Mouse (Mus musculus) right cerebral cortex, postnatal 4 days (tissue): ENCODE measurements around the gene Chmp4b.

Experiments
- DNase-seq: peaks from one replicate; pipeline ENCODE4 v3.0.0-alpha.2; 2022

Gene Chmp4b

DNA sequence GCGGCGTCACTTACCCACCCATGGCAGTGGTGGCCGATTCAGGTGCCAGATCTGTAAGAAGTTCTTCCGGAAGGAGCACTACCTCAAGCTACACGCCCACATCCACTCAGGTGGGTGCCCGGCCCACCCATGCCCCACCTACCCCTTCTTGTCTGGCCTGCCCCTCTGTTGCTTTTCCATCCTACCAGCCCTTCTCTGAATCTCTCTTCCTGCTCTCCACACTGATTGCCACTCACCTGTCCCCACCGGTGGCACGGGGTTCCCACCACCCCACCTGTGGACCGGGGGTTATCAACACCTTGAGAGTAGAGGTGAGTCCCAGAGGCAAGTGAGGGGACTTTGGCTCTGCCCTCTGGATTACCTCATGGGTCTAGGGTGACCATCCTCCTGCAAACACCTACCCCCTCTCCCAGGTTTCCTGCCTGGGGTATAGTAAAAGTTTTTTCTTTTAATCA is 9.5 kb upstream of the Chmp4b start:
- no peak for DNase-seq

DNA sequence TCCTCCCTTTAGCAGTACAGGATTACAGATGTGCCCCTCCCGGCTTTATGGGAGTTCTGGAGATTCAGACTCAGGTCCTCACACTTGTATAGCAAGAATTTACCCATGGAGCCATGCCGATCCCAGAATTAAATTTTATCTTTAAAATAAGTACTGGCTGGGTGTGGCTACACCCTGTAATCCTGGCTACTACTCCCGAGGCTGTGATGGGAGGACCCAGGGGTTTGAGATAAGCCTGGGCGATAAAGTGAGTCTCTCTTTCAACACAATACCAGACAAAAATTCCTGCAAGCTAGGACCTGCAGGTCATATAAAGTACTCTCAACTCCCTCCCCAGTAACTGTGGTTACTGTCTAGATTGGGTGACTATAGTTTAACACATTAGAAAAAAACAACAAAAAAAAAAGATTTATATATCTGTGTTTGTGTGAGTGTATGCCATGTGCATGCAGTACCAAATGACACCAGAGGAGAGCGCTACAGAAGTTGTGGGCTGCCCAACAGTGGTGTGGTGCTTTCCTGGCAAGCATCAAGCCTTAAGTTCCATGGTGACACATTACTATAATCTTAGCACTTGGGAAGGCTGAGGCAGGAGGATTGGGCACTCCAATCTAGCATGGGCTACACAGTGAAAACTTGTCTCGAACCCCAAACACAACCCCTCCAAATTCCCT is 8.7 kb upstream of the Chmp4b start:
- no peak for DNase-seq

DNA sequence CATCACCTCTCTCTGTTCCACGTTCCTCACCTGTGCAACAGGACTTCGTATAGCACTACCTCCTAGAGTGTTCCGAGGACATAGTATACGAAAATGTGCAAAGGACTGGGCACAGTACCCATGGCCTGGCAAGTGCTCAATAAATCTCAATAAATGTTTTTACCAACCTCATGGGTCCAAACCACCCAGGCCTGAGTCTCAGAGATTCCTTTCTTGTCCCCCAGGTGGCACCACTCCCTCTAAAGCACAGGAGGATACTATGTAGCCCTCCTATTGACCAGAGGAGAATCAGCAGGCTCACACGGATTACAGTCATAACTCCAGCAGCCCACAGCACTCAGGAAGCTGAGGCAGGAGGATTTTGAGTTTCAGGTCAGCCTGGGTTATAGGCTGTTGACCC is 4.9 kb upstream of the Chmp4b start:
- peak; percentile 38 for DNase-seq

GRCm38 (mm10) chr2:154648086-154648485 is 3.4 kb upstream of the Chmp4b start:
- DNase-seq = peak; percentile 35

- no peak for DNase-seq
Observed at GRCm38 (mm10) chr2:154650404-154650803, 1.1 kb upstream of the Chmp4b start.

GRCm38 (mm10) chr2:154654976-154655375 is 3.5 kb downstream of the Chmp4b start:
- no peak for DNase-seq

DNA sequence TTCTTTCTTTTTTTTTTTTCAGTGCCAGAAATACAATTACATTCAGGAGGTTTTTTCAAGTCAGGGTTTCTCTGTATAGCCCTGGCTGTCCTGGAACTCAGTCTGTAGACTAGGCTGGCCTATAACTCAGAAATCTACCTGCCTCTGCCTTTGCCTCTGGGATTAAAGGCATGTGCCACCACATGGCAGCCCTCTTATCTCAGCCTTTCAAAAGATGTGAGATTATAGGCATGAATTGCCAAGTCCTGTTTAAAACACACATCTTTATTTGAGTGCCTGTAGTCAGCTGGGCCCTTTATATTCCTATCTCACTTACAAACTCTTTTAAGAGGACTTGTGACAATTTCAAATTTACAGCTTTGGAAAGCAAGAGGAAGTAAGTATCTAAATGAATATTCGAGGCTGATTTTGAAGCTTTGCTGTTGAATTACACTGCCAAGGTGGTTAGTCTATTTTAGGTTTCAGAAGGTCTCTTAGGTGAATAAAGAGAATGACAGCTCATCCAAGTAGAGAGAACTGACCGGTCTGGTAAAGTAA is 4.4 kb downstream of the Chmp4b start:
- no peak for DNase-seq

DNA sequence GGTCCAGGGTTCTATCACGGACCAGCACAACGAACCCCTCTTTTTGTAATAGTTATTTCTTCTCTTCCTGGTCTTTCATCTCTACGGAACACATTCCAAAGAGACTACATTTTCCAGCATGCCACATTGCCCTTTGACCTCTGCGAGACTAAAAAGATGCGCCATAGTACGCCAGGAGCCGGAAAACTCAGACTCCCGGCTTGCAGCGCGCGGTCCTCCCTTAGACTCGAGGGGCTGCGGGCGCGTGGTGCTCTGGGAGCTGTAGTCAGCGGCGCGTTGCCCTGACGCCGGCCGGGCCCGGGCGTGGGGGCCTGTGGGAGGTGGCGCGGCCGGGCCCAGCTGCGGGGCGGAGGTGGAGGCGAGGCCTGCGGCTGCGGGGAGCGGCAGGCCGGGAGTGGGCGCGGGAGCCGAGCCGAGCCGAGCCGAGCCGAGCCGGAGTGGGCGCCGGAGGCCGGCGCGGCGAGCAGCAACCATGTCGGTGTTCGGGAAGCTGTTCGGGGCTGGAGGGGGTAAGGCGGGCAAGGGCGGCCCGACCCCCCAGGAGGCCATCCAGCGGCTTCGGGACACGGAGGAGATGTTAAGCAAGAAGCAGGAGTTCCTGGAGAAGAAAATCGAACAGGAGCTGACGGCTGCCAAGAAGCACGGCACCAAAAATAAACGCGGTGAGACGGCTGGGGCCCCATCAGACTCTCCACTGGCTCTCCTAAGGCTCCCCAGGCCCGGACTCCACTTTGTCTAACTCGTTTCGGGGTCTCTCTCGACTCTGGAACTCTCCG is 5.4 kb downstream of the Chmp4b start:
- peak; percentile 94 for DNase-seq

- DNase-seq = no peak
Observed at GRCm38 (mm10) chr2:154657486-154658237, 6.2 kb downstream of the Chmp4b start.

- DNase-seq = no peak
Observed at GRCm38 (mm10) chr2:154659070-154659469, 7.6 kb downstream of the Chmp4b start.

- no peak for DNase-seq
Observed at GRCm38 (mm10) chr2:154659531-154660074, 8.1 kb downstream of the Chmp4b start.

DNA sequence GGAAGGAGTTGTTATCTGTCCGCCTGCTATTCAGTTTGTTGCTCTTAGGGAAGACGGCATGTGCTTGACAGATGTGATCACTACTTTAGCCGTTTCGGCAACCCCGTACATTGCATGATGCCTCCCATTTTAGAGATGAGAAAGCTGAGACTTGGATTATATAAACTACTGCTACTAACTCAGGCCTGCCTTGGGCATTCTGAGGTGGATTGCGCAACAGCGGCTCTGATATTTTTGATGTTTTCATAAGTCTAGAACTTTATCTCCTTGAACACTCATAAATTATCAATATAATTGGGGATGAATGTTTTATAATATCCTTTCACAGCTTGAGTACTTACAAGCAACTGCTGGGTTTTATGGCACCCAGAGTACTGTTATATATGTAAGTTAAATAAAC is 17.2 kb downstream of the Chmp4b start:
- DNase-seq = no peak

- no peak for DNase-seq
Observed at GRCm38 (mm10) chr2:154670106-154670505, 18.6 kb downstream of the Chmp4b start.

DNA sequence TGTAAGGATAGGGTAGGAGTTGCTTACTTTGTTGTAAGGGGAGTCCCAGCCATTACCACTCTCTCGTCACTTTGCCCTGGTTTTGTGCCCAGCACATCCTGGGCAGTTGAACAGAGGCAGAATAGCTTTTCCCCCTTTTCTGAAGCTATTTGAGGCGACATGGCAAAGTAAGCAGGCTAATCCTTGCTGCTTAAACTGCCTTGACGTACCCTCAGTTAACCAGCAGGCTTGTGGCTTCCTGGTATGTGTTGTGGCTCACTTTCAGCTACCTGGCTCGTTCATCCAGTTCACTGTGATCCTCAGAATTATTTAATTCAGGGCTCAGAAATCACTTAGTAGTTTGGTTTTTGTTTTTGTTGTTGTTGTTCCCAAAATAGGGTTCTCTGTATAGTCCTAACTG is 19.2 kb downstream of the Chmp4b start:
- DNase-seq = no peak

GRCm38 (mm10) chr2:154674008-154674407 is 22.5 kb downstream of the Chmp4b start:
- DNase-seq = no peak

DNA sequence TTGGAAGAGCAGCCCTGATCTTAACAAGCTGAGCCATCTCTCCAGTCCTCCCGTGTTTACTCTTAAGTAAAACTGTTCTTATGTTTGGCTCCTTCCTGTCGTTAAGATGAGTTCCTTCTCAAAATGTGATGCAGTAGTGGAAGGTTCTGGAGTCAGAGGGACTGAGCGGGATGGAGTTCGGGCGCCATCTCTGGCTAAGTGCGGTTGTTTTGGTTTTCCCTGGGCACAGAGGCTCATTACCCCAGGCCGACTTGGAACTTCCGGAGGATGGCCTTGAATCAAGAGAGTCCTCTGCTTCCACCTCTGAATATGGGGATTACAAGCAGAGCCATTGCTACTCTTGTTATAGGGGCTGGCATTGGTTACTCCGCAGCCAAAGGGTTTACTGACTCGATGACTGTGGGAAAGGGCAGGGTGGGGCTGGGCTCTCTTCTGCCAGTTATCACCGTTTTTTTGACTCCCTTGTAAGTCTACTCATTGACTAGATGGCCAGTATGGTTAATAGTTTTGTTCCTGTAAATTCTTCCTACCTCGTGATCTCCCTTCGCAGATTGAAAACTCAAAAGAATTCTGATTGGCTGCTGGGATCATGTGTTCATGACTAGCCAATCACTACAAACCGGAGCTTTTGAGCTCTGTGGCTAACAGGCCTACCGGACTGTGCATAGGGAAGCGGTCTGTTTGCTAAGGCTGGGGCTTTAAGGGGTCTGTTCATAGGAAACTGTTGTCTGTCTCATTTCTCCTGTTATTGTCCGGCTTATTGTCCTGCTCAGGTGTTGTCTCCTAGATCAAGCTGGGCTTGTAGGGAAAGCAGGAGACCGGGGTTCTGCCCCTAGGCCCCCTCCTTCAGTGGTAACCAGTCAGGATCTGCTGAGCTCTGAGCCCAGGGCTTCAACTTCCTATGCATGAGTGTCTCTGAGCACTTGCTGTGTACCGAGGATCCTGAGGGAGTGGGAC is 25.4 kb downstream of the Chmp4b start:
- no peak for DNase-seq

DNA sequence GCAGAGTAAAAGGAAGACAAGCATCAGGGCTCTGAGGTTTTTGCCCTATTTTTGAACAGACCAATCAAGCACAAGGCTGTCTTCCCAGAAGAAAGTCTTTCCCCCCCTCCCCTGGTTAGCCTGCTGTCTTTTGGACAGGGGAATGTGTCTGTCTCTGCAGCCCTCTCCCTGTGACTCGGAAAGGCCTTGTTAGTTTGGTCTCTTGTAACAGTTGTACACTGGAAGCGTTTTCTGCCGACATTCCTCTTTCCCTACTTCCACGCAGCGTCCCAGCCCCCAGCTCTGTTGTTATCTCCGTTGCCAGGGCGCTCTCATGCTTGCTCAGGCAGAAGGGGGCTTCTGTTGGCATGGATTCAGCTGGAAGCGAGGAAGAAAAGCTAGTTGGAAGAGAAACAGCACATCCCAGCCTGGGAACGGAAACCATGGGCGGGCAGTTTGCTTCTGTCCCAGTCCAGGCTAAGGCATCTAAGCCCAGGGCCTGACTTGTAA is 26.2 kb downstream of the Chmp4b start:
- DNase-seq = peak; percentile 82

DNA sequence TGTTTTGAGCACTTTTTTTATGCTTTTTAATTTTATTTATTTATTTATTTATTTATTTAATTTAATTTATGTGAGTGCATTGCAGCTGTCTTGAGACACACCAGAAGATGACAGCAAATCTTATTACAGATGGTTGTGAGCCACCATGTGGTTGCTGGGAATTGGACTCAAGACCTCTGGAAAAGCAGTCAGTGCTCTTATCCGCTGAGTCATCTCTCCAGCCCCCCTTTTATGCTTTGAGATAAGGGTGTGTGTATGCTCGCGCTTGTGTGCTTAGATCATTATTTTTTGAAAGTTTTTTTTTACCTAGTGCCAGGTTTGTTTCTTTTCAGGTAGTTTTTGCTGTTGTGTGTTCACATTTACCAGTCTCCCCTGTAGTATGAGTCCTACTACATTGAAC is 27.5 kb downstream of the Chmp4b start:
- no peak for DNase-seq

DNA sequence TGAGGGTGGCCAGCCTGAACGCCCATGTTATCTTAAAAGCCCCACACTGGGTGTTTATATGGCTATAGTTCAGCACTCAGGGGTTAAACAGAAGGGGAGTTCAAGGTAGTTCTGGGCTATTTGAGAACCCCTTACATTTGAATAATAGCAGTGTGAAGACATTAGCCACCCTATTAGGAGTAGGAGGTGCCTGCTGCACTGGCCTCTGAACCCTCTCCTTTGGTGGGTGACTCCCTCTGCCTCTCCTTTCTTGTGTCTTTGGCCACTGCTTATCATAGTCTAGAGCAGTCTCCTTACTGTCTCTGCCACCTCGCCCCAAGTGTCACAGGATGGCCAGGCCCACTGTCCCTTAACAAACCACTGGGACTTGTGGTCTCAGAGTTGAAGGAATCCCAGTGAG is 28.8 kb downstream of the Chmp4b start:
- no peak for DNase-seq

DNA sequence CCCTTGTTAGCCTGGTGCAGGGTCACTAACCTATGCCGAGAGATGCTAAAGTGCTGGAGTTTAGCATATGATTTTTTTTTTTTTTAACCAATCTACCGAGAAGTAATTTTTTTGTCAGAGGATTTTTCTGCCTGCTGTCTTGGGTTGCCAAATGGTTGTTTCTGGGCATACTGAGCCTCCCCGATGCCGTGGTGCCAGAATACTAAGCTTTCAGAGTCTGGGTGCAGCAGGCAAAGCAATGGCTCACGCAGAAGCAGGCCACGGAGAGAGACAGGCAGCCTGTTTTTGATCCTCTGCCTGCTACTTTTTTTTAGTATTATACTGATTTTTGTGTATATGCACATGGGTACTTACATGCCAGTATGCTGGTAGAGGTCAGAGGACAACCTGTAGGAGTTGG is 29.4 kb downstream of the Chmp4b start:
- DNase-seq = no peak

DNA sequence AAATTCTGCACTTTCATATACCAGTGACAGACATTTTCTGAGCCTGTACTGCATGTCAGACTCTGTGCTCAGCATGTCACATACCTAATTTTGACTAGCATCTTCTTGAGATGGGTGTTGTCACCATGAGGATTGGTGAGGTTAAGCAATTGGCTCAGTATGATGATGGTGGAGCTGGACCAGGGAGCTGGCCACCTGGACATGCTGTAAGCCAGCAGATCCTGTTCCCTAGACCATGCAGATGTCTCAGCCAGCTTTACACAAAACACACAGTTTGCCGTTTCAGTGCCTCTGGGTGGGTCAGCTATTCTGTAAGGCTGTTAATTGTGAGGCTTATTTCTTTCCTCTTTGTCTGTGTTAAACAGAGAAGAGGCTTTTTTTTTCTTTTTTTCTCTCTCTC is 31.2 kb downstream of the Chmp4b start:
- DNase-seq = no peak
